Mouse (Mus musculus) A20 (cell line): ENCODE results near the gene Aurkb.
"Not testable (repeated sequence)": the region's sequence is repeated elsewhere in the genome, so short reads cannot be mapped to it uniquely, and the experiment has no call there.

ENCODE experiments used
- DNase-seq: peaks from one replicate; pipeline ENCODE4 v3.0.0-alpha.2; 2011; ENCODE audit warnings: low read depth, low spot score

Gene Aurkb

DNA sequence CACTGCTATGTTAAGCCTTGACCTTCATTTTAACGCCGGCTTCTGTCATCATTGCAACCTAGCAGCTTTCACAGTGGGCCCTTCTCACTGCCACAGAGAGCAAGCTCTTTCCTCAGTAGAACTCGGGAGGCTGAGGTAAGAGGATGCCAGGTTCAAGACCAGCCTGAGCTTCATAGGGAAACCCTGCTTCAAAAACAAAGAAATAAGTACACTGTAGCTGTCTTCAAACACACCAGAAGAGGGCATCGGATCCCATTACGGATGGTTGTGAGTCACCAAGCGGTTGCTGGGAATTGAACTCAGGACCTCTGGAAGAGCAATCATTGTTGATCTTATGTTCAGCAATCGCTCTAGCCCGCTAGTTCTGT is 35.4 kb downstream of the Aurkb start:
- DNase-seq, result no peak

DNA sequence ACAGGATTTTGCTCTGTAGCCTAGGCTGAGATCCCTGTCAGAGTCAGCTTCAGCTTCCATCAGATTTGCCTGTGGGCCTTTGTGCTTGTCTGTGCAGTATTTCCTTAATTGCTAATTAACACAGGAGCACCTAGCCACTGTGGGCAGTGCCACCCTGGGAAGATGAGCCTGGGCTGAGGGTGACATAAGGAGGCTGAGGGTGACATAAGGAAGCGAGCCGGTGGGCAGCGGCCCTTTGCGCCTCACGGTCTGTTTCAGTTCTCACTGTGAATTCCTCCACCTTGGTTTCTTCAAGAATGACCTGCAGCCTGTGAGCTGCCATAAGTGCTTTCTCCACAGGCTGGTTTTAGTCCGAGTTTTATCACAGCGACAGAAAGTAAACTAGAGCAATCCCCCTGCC is 36.2 kb downstream of the Aurkb start:
- no peak for DNase-seq

DNA sequence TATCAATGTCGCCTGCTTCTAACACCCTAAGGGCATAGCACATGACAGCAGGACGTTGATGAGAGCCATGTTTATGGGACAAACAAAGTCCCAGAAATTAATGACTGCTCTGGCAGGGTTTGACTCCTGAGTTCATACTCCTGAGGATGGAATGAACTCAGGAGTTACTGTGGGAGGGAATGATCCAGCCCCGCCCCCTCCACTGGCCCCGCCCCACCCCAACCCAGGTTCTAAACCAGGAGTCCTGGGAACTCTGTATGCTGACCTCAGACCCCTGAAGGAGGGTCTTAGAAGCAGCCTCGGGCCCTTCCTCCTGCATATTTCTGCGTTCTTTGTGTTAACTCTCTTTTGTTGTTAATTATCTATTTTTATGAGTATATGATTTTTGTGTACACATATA is 40.2 kb downstream of the Aurkb start:
- no peak for DNase-seq

DNA sequence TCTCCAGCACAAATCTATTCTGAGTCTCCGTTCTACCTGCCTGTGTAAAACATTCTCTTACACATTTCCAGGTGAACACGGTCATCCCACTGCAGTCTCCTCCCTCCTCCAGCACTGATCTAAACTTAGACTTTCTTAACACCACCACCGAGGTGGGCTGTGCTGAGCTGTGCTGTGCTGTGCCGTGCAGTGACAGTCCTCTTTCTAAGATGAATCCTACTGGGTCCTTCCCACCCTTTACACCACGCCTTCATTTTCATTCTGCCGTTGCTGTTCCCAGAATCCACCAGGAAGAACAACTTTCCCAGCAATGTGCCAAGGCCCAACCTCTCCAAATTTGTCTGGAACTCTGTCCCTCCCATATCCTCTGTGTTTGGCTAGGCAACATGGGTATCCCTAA is 40.9 kb downstream of the Aurkb start:
- DNase-seq, result no peak

DNA sequence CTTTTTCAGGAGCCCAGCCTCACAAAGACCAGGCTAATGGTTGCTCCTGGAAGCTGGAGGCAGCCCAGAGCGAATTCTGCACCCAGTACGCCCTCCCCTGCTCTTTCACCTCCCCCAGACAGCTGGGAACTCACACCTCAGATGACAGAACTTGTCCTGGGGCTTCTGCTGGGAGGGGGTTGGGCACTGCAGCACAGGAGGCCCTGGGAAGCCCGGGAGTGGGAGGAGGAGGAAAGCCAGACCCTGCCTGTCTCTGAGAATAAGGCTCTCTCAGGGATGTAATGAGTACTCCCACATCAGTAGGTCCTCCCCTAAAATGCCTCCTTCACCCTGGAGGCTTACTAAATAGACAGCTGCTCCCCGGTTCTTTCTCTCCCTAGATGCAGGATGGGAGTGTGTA is 41.6 kb downstream of the Aurkb start:
- DNase-seq, result no peak

DNA sequence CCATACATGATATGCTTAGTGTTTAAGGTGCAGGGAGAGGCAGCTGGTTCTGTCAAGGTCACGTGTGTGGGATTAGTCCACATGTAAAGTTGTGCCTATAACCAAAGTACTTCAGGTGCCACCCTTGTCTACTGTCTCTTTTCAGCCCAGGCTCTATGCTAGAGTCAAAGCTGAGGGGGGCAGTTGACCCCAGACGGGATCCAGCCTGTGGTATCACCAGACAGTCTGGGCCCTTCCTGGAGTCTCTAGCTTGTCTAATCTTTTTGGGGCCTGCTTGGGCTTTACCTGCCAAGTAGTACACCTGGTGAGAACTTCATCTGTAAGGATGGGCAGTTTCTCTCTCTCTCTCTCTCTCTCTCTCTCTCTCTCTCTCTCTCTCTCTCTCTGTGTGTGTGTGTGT is 42.1 kb downstream of the Aurkb start:
- DNase-seq, result no peak

DNA sequence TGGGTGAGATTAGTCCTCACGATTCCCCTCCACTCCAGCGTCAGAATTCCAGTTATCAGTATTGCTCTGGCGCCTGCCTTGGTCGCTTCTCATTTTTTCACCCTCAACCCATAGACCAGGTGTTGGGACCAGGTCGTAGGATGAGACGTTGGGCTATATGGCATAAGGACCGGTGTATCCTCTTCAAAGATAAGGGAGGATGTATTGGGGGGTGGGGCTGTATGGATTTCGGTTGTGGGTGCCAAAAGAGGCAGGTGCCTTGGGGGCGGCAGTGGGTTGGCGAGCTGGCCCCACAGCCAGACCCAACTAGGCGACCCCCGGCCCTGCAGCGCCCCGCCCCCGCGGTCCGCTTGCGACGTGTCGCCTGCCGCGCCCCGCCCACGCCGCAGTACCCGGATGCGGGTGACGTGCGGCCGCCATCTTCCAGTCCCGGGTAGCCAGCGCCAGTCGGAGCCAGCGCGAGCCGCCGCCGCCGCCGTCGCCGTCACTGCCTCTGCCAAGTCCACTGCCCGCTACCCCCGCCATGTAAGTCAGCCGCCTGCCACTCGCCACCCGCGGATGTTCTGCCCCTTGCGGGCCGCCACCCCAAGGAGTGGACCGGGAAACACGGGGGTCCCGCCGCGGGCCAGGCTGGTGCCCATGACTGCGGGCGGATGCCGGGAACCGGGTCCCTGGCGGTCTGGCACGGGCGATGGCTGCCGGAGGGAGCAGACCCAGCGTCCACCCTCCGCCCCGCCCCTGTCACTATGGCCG is 42.8 kb downstream of the Aurkb start, which contains the start of gene Vamp2:
Gene Vamp2 (plus strand): TSS at position 388 of the 753 bp plus-strand sequence.
- DNase-seq, result peak; percentile 90

DNA sequence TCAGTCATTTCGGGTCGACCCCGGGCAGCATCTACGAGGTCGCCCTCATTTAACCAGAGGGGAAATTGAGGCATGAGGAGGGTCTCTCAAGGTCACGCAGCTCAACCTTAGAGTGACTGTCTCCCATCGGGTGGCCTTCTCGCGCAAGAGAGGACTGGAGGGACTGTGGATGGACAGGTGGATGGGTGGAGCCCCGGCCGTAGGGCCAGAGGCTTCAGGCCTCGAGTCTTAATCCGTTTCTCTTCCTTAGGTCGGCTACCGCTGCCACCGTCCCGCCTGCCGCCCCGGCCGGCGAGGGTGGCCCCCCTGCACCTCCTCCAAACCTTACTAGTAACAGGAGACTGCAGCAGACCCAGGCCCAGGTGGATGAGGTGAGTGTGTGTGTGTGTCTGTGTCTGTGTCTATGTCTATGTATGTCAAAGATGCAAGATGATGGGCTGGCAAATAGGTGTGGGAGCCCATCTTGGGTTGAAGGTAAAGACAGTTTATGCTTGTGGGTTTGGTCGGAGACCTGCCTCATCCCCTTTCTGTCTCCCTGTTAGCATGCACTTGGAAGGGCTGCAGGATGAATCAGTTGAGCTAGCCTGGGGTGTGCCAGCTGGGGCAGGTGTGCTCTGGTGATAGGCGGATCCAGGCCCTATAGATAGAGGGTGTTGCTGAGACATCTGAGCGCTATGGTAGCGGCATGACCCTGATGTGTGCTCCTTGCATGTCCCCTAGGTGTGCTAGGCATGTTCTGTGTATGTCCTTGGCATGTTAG is 43.6 kb downstream of the Aurkb start:
- peak; percentile 54 for DNase-seq

DNA sequence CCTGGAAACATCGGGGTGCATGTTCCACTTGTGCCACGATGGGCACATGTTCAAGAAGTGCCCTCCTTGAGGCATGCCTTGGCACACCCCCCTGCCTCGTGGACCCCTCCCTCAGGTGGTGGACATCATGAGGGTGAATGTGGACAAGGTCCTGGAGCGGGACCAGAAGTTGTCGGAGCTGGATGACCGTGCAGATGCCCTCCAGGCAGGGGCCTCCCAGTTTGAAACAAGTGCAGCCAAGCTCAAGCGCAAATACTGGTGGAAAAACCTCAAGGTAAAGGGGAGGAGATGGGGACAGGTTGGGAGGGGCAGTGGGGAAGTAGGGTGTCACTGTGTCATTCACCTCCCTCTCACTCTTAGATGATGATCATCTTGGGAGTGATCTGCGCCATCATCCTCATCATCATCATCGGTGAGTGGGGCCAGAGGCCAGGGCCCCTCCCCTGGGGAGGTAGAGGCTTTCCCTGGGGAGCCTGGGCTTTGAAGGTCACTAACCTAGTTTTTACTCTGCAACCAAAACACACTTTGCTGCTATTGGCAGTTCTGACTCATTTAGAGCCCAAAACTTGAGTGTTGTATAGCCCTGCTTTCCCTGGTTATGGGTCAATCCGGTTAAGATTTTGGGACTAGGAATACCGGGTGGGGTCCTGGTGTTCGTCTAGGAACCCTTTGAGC is 44.3 kb downstream of the Aurkb start:
- no peak for DNase-seq

DNA sequence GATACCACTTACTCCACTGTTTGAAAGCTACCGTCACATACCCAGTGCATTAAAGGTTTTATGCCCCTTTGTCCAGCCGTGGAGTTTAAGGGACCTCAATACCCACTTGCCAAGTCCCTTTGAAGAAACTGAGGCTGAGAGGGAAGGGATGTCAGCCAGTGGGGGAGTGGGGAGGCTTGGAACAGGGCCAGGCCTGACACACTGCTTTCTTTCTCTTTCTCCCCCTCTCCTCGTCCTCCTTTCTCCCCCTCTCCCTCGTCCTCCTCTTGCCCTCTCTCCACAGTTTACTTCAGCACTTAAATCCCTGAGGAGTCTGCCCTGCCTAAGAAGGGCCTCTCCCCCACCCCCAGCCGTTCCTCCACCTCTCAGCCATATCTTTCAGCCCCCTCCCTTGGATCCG is 44.9 kb downstream of the Aurkb start:
- DNase-seq, result no peak

DNA sequence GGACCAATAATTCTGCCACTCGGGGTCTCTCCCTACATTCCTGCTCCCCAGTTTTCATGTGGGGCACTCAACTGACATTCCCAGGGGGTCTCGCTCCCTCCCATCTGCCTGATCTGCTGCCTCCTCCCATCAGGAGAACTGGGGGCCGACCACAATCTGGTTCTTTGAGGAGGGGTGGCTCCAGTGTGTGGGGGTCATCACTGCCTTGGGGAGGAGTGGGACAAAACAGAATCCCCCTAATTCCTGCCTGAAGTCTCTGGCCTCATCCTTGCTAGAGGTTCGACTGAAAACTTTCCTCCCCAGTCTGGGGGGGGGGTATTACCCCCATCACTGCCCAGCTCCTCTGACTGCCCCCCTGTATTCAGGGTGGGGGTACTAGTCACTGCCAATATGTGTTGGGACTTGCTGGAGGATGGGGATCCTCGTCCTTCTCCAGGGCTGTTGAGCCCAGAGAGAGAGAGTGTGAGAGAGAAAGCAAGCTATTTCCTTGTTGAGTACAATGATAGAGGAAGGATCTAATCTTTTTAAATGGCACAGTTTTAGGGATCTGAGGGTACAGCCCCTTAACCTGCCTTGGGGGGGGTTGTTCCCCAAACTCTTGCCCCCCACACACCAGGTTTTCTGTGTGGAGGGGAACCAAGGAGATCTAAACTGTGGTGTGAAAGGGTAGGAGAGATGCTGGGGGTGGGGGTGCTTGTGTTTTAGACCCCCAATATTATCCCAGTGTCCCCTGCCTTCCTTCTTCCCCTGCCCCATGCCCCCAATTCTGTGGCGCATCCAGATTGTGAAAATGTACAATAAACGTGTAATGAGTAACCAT is 46.3 kb downstream of the Aurkb start:
- DNase-seq, result no peak

DNA sequence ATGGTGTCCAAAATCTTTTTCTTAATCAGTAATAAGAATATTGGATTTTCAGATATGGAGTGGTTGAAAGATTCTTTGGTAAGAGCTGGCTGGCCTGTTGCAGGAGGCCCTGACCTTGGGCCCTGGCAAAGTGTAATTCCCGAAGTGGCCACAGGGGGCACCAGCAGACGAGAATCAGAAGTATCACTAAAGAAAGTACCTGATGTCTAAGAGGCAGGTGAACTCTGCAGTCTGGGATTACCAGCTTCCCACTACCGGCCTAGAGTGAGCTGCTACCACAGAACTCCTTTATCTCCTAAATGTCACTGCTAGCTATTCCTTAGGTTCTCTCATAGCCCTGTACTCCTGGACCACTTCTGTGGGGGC is 46.9 kb downstream of the Aurkb start:
- DNase-seq, result peak; percentile 81

DNA sequence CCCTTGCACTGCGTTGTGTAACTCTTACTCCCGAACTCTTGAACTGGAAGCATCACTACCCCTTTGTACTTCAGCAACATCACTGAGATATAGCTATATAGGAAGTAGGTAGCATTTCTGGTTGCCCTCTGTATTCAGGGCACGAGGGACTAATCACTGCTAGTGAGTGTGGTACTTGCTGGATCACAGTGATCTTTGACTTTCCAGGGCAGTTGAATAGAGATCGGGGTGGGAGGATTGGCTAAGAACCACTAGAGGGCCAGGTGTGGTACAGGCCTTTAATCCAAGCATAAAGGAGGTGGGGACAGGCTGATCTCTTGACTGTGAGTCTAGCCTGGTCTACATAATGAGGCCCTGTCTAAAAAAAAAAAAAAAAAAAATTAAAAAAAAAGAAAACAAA is 47.4 kb downstream of the Aurkb start:
- no peak for DNase-seq

DNA sequence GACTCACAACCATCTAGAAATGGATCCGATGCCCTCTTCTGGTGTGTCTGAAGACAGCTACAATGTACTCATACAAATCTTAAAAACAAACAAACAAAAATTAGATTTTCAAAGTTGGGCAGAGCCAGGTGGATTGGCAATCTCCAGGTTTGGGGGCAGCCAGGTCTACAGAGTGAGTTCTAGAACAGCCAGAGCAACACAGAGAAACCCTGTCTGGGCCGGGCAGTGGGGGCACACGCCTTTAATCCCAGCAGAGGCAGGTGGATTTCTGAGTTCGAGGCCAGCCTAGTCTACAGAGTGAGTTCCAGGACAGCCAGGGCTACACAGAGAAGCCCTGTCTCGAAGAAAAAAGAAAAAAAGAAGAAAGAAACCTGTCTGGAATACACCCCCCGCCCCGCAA is 48.4 kb downstream of the Aurkb start:
- DNase-seq, result not testable (repeated sequence)

DNA sequence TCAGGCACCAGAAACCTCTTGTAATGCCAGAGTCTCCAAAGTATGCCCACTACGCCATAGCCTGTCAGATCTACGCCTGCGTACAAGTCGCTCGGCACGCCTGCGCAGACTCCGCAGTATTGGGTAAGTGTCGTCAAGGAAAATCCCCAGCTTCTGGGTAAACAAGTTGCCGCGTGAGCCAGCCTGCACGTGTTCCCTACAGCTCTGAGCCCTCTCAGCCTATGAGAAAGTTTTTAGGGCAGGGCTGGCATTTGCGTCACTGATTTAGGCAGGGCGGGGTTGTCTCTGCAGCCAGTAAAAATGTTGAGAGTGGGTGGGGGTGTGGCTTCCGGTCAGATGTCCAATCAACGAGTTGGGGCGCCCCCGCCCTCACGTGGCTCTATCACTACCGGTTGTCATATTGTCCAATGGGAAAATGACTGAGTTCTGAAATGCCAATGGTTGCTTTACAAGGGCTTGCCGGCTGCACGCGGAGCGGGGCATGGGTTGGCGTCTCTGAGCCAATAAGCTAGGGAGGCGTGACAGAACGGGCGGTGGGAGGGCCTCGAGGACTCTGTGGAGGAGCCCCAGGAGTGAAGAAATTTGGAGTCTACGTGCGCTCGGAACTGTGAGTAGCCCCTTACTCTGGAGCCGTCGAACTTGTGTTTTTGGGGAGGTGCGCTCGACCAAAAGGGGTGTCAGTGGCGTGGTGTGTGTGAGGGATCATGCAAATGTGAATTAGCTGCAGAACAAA is 49.4 kb downstream of the Aurkb start, which contains the start of gene Per1:
Gene Per1 (plus strand): TSS at position 521 of the 733 bp plus-strand sequence.
- DNase-seq, result peak; percentile 99

DNA sequence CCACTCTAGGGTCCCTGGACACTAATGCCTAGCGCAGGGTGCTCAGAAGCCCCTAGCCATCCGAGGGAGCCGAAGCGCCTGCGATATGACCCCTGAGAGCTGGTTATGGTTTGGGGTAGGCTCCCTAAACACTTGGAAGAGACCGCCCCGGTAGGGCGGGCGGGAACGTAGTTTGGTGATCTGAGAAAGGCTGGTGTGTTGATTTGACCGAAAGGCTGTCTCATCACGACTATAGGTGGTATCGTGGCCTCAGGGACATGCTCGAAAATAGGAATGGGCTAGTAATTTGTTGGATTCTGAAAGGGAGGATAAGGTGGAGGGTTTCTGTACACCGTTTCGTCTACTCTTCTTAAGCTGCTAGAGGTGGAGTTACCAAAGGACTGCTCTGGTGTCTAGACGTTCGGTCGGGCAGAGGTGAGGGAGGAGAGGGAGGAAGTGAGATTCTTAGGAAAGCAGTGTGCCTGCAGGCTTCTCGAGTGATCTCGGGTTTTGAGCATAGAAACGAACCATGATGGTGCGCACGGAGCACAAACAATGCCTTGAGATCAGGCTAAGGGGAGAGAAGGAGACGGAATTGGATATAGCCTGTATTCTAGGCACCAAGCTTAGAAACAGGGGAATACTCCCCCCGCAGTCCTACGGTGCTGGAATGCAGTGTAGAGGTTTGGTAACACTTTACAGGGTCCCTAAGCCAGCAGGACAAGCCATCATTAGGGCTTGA is 50.2 kb downstream of the Aurkb start:
- DNase-seq, result peak; percentile 81

DNA sequence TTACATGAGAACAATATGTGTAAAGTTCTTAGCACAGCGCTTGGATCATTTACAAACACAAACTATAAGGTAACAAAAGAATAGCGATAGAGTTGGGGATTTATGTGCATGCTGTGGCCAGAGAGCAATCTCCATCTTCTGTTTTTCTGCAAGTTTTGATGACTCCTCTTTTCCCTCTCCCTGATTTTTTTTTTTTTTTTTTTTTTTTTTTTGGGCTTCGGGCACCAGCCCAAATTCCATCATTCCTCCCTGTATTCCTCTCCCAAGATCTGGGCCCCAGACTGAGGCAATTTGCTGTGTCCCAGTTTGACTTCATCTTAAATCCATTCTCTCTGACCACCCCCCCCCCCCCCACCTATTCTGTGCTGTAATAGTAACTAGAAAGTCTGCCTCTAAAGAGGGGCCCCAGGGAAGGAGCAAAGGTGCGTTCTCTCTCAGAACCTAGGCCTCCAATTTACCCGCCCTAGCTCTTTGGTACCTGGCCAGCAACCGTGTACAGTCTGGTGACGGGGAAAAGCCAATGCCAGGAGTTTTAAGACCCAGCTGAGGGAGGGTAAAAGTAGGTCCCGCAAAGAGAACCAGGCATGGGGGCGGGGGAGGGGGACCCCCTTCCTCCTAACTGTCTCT is 51.0 kb downstream of the Aurkb start:
- DNase-seq, result no peak

DNA sequence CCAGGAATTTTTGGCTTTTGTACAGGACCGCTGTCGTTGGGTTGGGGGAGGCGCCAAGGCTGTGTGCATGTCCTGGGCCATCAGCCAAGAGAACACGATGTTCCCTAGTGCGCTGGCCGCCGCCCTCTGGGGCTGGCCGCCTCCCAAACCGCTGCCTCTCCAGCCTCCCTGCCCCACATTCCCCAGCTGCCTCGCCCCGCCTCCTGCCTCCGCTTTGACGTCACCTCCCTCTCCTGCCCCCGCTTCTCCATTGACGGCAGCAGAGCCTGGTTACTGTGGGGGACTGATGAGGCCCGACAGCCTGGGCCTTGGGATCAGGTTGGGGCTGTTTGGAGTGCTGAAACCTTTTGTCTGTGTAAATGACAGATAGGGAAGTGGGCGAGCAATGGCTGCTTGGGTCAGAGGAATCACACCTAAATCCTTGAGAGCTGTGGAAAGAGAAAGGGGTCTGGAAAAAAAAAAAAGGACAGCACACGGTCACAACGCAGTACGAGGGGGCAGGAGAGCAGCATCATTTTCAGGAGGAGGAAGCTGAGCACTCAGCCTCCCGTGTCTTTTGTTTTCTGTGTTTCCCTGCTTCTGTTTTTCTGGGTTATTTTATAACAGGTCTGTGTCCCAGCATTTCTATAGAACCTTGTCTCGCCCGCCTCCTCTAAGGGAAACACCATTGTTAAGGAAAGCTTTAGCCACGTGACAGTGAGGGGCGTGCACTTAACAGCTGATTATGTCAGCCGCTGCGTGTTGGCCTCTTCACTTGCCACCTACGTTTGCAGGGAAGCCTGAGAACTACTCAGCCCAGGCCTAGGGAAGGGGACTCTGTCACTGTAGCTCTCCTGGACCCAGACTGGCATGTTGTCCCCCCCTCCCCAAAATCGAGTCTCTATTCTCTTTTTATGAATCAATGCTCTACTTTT is 51.8 kb downstream of the Aurkb start:
- DNase-seq, result peak; percentile 79
